Mouse (Mus musculus) left cerebral cortex, adult 9 months (tissue): ENCODE data around the gene Thumpd3.
A peak's percentile ranks its signal among the peaks of the same experiment; 100 is the strongest.

Experiments used
- DNase-seq, 2 experiments: peaks; one replicate each; pipeline ENCODE4 v3.0.0; 2022; ENCODE audit warnings: low spot score in 2 of 2

Gene Thumpd3

GRCm38 (mm10) chr6:113077569-113078030 lies 31.6 kb downstream of the Thumpd3 start:
- no peak for DNase-seq

- DNase-seq = peak; percentile 35 to 36
Measured at GRCm38 (mm10) chr6:113078031-113078721, 32.2 kb downstream of the Thumpd3 start.

- peak in 1 of 2 experiments; percentile 17 for DNase-seq
Measured at GRCm38 (mm10) chr6:113079492-113079891, 33.5 kb downstream of the Thumpd3 start.

GRCm38 (mm10) chr6:113082229-113082628 lies 36.2 kb downstream of the Thumpd3 start:
- no peak for DNase-seq

GRCm38 (mm10) chr6:113084590-113084989 lies 38.6 kb downstream of the Thumpd3 start:
- no peak for DNase-seq

- DNase-seq = no peak
Measured at GRCm38 (mm10) chr6:113093206-113093605, 47.2 kb downstream of the Thumpd3 start.

GRCm38 (mm10) chr6:113095547-113095946 lies 49.5 kb downstream of the Thumpd3 start:
- no peak for DNase-seq

GRCm38 (mm10) chr6:113097662-113098061 lies 51.6 kb downstream of the Thumpd3 start:
- DNase-seq = no peak

- peak; percentile 72 to 90 for DNase-seq
Measured at GRCm38 (mm10) chr6:113099640-113100289, 53.7 kb downstream of the Thumpd3 start.

GRCm38 (mm10) chr6:113102541-113102940 lies 56.5 kb downstream of the Thumpd3 start:
- no peak for DNase-seq

- peak in 1 of 2 experiments; percentile 23 for DNase-seq
Measured at GRCm38 (mm10) chr6:113103765-113104164, 57.7 kb downstream of the Thumpd3 start.

- DNase-seq = no peak
Measured at GRCm38 (mm10) chr6:113109378-113109777, 63.4 kb downstream of the Thumpd3 start.

GRCm38 (mm10) chr6:113109956-113110355 lies 63.9 kb downstream of the Thumpd3 start:
- DNase-seq = no peak
